Mouse (Mus musculus): ENCODE measurements around the gene Rgr.
"Not testable (repeated sequence)": the region's sequence is repeated elsewhere in the genome, so short reads cannot be mapped to it uniquely, and the experiment has no call there.

The Rgr gene

DNA sequence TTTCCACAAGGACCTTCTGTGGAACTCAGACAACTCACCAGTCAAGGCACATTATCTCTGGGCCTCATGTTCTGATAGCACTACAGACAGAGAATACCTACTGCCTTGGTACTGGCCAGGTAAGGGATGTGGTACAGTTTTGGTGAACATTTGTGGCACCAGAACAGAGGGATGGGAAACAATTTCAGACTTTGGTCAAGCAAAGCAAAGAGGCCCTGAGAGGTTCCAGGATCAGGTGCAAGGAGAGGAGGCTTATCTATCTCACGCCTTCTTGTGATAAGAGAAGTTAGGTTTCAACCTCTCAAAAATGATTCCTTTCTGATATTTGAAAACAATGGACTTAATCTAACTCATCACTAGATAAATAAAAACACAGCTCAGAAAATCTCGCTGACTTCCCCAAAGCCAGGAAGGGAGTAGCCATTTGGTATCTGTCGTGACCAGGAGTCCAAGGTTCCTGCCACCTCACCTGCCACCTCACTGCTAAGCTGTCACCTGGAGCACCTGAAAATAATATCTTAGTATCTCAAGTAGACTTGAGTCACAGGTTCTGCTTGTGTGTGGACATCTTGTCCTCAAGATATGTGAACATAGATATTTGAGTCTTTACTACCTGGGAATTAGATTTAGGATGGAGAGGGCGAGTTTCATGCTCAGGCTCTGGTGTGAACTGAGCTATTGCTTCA, 21.4 kb downstream of the Rgr start:
- no peak for DNase-seq (ENCODE audit: low read depth, low spot score)
- H3K36me3 ChIP-seq (ENCODE audit: control insufficient read depth, insufficient read depth, low read length, poor library complexity, severe bottlenecking) = no peaks in the 10 kb centered on the region
- H3K27me3 ChIP-seq (ENCODE audit: control insufficient read depth, insufficient read depth, low read length, poor library complexity, severe bottlenecking) = no peaks in the 10 kb centered on the region

DNA sequence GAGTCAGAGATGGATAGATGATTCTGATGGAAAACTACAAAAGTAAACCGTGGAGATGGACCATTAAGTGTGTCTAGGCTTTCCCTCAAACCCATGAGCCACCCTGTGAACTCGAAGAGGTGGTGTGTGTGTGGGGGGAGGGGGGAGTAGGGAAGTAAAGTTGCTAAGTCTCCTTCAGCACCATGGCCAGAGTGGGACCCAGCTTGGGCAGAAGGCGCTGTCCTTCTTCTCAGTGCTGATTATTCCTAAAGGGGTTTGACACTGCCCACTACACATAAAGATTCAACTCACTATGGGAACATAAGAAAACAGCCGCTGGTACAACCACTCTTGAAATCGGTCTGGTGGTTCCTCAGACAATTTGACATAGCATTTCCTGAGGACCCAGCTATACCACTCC, 32.9 kb downstream of the Rgr start:
- no peaks in the 10 kb centered on the region for H3K27me3 ChIP-seq (ENCODE audit: control insufficient read depth, insufficient read depth, low read length, poor library complexity, severe bottlenecking)
- H3K36me3 ChIP-seq (ENCODE audit: control insufficient read depth, insufficient read depth, low read length, poor library complexity, severe bottlenecking) = no peaks in the 10 kb centered on the region
- no peak for DNase-seq (ENCODE audit: low read depth, low spot score)

DNA sequence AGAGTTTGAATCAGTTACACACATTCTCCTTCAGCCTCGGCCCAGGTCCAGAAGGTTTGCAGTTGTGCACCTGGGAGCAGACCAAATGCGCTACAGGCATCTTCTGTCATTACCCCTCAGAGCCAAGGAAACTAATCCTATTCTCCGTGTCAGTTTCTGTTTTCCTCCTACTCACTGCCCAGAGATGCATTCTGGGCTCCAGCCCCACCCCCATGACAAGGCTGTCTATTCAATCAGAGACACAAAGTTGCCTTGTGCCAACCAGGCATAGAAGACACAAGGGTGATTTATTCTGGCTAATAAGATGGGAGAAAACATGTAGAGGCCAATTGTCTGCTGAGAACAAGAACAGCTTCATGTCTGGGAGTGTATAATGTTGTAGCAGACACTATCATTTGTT, 35.1 kb downstream of the Rgr start:
- DNase-seq (ENCODE audit: low read depth, low spot score) = no peak
- Histone ChIP-seq H3K27me3 (ENCODE audit: control insufficient read depth, insufficient read depth, low read length, poor library complexity, severe bottlenecking) (no peaks in the 10 kb centered on the region), H3K36me3 (ENCODE audit: control insufficient read depth, insufficient read depth, low read length, poor library complexity, severe bottlenecking) (no peaks in the 10 kb centered on the region)

DNA sequence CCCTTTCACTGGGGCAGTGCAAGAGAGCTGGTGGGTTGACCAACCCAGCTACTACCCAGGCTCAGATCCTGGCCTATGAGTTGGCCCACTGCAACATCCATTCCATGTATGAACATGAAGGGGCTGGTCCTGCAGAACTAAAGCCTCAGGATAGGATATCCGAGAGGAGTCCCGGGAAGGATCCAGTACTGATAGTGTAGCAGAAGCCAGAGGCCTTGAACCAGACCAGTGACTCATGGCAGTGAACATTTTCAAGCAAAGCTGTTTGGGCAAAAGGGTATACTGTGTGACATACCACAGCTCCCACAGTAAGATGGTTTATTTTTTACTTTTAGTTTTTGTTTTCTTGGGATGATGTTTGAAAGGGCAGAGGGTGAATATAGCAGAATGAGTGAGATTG, 39.1 kb downstream of the Rgr start:
- no peaks in the 10 kb centered on the region for H3K36me3 ChIP-seq (ENCODE audit: control insufficient read depth, insufficient read depth, low read length, poor library complexity, severe bottlenecking)
- DNase-seq (ENCODE audit: low read depth, low spot score) = no peak

DNA sequence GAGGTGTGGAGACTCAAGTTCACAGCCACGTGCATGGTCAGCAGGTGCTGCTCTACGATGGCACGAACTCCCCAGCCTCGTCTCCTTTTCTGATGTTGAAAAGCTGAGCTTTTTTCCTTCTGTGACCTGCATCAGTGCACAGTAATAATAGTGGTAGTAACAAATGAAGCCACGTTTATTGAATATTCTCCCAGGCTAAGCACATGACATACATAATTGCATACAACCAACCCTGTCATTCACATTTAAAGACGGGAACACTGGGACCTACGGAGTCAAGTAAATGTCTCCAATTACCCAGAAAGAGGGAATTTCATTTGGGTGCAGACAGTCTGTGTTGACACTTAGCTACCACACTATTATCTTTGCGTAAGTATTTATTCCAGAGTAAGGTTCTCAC, 42.3 kb downstream of the Rgr start:
- Histone ChIP-seq H3K36me3 (ENCODE audit: control insufficient read depth, insufficient read depth, low read length, poor library complexity, severe bottlenecking) (no peaks in the 10 kb centered on the region), H3K27me3 (ENCODE audit: control insufficient read depth, insufficient read depth, low read length, poor library complexity, severe bottlenecking) (no peaks in the 10 kb centered on the region)
- DNase-seq (ENCODE audit: low read depth, low spot score) = no peak

More for the DNA sequence above, 39.1 kb downstream of the Rgr start:
- H3K27me3 ChIP-seq (ENCODE audit: control insufficient read depth, insufficient read depth, low read length, poor library complexity, severe bottlenecking) = no peaks in the 10 kb centered on the region

DNA sequence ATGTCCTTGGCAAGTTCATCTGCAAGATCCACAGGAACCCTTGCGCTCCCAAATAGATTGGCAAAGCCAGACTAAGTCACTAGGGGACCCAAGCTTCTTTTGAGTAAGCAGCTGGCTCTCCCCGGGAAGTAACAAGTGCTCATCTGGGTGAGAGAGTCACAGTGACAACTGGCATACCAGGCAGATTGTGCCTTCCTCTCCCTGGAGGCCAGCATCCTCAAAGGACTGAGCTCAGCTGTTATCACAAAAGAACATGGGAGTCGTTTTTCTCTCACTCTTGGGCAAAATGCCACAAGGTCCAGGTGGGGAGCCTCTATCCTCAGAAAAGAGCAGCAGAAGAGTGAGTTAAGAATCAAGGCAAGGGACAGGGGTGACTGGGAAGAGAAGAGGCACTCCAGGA, 42.9 kb downstream of the Rgr start:
- no peak for DNase-seq (ENCODE audit: low read depth, low spot score)
- no peaks in the 10 kb centered on the region for H3K27me3 ChIP-seq (ENCODE audit: control insufficient read depth, insufficient read depth, low read length, poor library complexity, severe bottlenecking)
- H3K36me3 ChIP-seq (ENCODE audit: control insufficient read depth, insufficient read depth, low read length, poor library complexity, severe bottlenecking) = no peaks in the 10 kb centered on the region

DNA sequence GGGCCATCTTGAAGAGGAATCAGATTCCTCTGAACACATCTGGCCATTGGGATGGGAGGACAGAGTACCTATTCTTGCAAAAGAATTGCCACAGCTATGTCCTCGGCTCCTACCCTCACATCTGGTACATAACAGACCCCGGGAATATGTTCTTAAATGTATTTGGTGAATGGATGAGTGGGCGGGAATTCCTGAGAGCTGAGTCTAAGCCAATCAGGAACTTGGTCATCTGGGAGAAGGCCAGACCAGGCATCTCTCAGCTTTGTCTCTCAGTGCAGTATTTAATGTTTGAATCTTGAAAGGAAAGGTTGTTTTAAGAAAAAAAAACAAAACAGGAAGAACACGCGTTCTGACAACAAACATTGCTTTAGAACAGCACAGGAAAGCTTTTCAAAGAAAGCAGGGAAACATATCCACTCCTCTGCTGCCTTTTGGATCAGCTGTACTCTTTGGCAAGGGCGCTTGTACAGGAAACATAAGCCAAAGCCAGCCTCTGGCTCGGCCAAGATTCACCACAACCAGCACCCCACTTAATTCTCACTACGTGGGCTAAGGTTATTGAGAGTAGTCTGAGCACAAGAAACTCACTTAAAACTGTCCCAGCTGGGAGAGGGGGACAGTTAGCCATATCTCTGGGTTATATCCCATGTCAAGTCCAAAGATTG, 45.2 kb downstream of the Rgr start:
- DNase-seq (ENCODE audit: low read depth, low spot score) = no peak
- Histone ChIP-seq H3K27me3 (ENCODE audit: control insufficient read depth, insufficient read depth, low read length, poor library complexity, severe bottlenecking) (no peaks in the 10 kb centered on the region), H3K36me3 (ENCODE audit: control insufficient read depth, insufficient read depth, low read length, poor library complexity, severe bottlenecking) (no peaks in the 10 kb centered on the region)

DNA sequence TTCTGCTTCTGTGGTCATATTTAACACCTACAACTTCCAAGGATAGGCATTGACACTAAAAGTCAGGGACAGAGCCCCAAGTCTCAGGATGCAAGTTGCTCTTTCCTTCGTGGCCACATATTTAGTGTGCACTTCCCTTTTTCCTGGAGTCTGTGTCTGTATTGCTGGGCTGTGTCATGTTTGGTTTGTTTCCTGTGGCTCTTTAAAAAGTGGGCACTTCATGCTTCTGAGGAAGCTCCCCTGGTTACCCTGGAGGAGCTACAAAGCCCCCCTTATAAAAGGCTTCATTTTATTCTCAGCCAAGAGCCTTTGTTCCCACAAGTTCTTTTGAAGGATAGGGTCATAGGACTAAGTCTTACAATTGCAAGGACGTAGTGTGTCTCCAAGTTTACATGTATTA, 45.9 kb downstream of the Rgr start:
- DNase-seq (ENCODE audit: low read depth, low spot score) = no peak
- Histone ChIP-seq H3K36me3 (ENCODE audit: control insufficient read depth, insufficient read depth, low read length, poor library complexity, severe bottlenecking) (no peaks in the 10 kb centered on the region), H3K27me3 (ENCODE audit: control insufficient read depth, insufficient read depth, low read length, poor library complexity, severe bottlenecking) (no peaks in the 10 kb centered on the region)

DNA sequence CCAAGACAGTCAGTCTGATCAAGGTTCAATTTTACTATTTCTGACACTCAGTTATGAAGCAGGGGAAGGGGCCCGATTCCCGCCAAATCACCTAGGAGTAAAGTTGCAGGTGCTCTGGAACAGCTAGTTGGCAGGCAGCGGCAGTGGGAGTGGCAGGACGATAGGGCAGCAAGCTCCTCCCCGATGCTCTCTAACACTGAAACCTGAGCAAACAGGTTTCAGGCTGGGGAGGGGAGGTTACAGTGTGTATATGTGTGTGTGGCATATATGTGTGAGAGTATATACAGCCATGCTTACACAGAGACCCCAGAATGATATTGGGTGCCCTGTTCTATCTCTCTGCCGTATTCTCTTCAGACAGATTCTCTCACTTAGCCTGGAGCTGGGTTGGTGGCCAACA, 48.0 kb downstream of the Rgr start:
- H3K36me3 ChIP-seq (ENCODE audit: control insufficient read depth, insufficient read depth, low read length, poor library complexity, severe bottlenecking); H3K27me3 ChIP-seq (ENCODE audit: control insufficient read depth, insufficient read depth, low read length, poor library complexity, severe bottlenecking); DNase-seq (ENCODE audit: low read depth, low spot score): not testable (repeated sequence)

DNA sequence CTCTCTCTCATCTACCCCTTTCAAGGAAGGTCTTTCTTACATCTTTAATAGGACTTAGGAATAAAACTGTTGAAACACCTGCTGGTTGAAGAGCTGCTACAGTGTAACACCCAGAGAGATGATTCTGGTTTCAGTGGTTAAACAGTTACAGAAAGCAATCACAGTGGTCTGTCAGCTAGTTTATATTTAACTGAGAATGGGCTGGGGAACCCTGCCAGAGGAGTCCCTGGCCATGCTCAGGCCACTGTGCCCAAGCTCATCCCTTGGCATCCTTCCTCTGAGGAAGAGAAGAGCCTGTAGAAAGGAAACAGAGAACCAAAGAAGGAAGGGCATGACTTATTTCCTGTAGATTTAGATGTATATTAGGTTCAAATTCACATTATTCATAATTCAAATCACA, 59.0 kb downstream of the Rgr start:
- H3K27me3 ChIP-seq (ENCODE audit: control insufficient read depth, insufficient read depth, low read length, poor library complexity, severe bottlenecking) = no peaks in the 10 kb centered on the region
- no peaks in the 10 kb centered on the region for H3K36me3 ChIP-seq (ENCODE audit: control insufficient read depth, insufficient read depth, low read length, poor library complexity, severe bottlenecking)
- no peak for DNase-seq (ENCODE audit: low read depth, low spot score)

DNA sequence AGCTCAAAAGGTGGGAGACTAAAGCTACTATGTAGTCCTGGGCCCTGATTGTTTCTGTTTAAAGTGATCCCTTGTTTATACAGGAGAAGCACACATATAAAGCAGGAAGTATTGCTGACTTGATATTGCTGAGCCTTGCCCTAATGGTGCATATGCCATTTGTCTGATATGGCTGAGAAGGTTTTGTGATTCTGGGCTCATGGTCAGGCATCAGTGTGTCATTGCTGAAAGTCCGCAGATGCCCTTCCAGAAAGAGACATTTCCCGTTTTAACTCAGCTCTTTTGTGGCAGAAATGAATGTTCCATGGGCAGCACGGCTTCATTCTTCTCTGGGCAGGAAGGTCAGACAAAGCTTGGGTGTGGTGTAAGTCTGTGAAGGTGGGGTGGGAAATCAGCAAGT, 63.1 kb downstream of the Rgr start:
- Histone ChIP-seq H3K27me3 (ENCODE audit: control insufficient read depth, insufficient read depth, low read length, poor library complexity, severe bottlenecking) (no peaks in the 10 kb centered on the region), H3K36me3 (ENCODE audit: control insufficient read depth, insufficient read depth, low read length, poor library complexity, severe bottlenecking) (no peaks in the 10 kb centered on the region)
- DNase-seq (ENCODE audit: low read depth, low spot score) = no peak
